Mouse (Mus musculus): ENCODE results near the gene Il17ra. TPM values are rescaled to one million over a fixed set of nuclear protein-coding genes. Genes with fewer than 3 reads are reported as not detected.
A peak's percentile ranks its signal among the peaks of the same experiment; 100 is the strongest.

Gene Il17ra
- polyA plus RNA-seq (2015; fragmentation: Nextera tagmentation; extraction: Ambion mirVana) = 6.4 and 7.2 TPM in 2 replicates

- peak within 1 kb of the TSS; percentile 24; the same call in 1 of the 2 replicates for H3K27ac ChIP-seq
- H3K9ac ChIP-seq = peak within 1 kb of the TSS; percentile 56
- H3K4me1 ChIP-seq = peaks cover 19% of the 10 kb centered on the region
- no peaks in the 10 kb centered on the region for H3K9me3 ChIP-seq
- under 1% methylated on average over 88 of the region's 90 CpGs for WGBS
- ATAC-seq (ENCODE audit: borderline replicate concordance, extremely low read depth, low FRiP score, low TSS enrichment) = peak; percentile 90
- peaks cover 31% of the 10 kb centered on the region for H3K27me3 ChIP-seq
- H3K4me3 ChIP-seq = peak within 1 kb of the TSS; percentile 66
- H3K36me3 ChIP-seq = no peaks in the 10 kb centered on the region
- peak within 1 kb of the TSS; percentile 91 for H3K4me2 ChIP-seq
Observed at GRCm38 (mm10) chr6:120463086-120463871, at the start of gene Il17ra. Gene Il17ra, plus strand, starts transcription at chr6:120463247.

GRCm38 (mm10) chr6:120438161-120438560 is 24.9 kb upstream of the Il17ra start:
- 93% methylated on average over 3 of the region's 3 CpGs for WGBS
- no peaks in the 10 kb centered on the region for H3K27me3 ChIP-seq
- H3K27ac ChIP-seq = no peak overlapping the region
- H3K4me2 ChIP-seq = no peak overlapping the region
- no peak overlapping the region for H3K4me3 ChIP-seq
- no peak overlapping the region for H3K9ac ChIP-seq
- H3K9me3 ChIP-seq = no peaks in the 10 kb centered on the region
- no peak for ATAC-seq (ENCODE audit: borderline replicate concordance, extremely low read depth, low FRiP score, low TSS enrichment)
- peaks cover 53% of the 10 kb centered on the region for H3K36me3 ChIP-seq
- H3K4me1 ChIP-seq = no peaks in the 10 kb centered on the region

- Histone ChIP-seq H3K4me2 (no peak overlapping the region), H3K4me3 (no peak overlapping the region), H3K9me3 (no peaks in the 10 kb centered on the region), H3K9ac (no peak overlapping the region), H3K27me3 (no peaks in the 10 kb centered on the region), H3K4me1 (no peaks in the 10 kb centered on the region), H3K27ac (no peak overlapping the region), H3K36me3 (peaks cover 32% of the 10 kb centered on the region)
- ATAC-seq (ENCODE audit: borderline replicate concordance, extremely low read depth, low FRiP score, low TSS enrichment) = no peak
- WGBS = 79% methylated on average over 4 of the region's 4 CpGs
Observed at GRCm38 (mm10) chr6:120442171-120442749, 20.8 kb upstream of the Il17ra start.

- H3K4me2 ChIP-seq = no peak overlapping the region
- H3K9me3 ChIP-seq = no peaks in the 10 kb centered on the region
- no peak for ATAC-seq (ENCODE audit: borderline replicate concordance, extremely low read depth, low FRiP score, low TSS enrichment)
- H3K9ac ChIP-seq = no peak overlapping the region
- peaks cover 22% of the 10 kb centered on the region for H3K36me3 ChIP-seq
- H3K4me3 ChIP-seq = no peak overlapping the region
- 70% methylated on average over 14 of the region's 14 CpGs for WGBS
- no peaks in the 10 kb centered on the region for H3K27me3 ChIP-seq
- H3K4me1 ChIP-seq = no peaks in the 10 kb centered on the region
- H3K27ac ChIP-seq = no peak overlapping the region
Observed at GRCm38 (mm10) chr6:120443363-120444355, 19.4 kb upstream of the Il17ra start.

GRCm38 (mm10) chr6:120450208-120450607 is 12.8 kb upstream of the Il17ra start:
- no peaks in the 10 kb centered on the region for H3K9me3 ChIP-seq
- no peak overlapping the region for H3K27ac ChIP-seq
- H3K27me3 ChIP-seq = no peaks in the 10 kb centered on the region
- no peaks in the 10 kb centered on the region for H3K4me1 ChIP-seq
- H3K36me3 ChIP-seq = no peaks in the 10 kb centered on the region
- ATAC-seq (ENCODE audit: borderline replicate concordance, extremely low read depth, low FRiP score, low TSS enrichment) = no peak
- H3K9ac ChIP-seq = no peak overlapping the region
- H3K4me2 ChIP-seq = no peak overlapping the region
- 80% methylated on average over 3 of the region's 3 CpGs for WGBS
- no peak overlapping the region for H3K4me3 ChIP-seq

- Histone ChIP-seq H3K27ac (no peak overlapping the region), H3K9me3 (no peaks in the 10 kb centered on the region), H3K9ac (no peak overlapping the region), H3K4me2 (no peak overlapping the region), H3K4me3 (no peak overlapping the region), H3K4me1 (no peaks in the 10 kb centered on the region), H3K36me3 (no peaks in the 10 kb centered on the region), H3K27me3 (no peaks in the 10 kb centered on the region)
- 80% methylated on average over 11 of the region's 11 CpGs for WGBS
- ATAC-seq (ENCODE audit: borderline replicate concordance, extremely low read depth, low FRiP score, low TSS enrichment) = no peak
Observed at GRCm38 (mm10) chr6:120452384-120453102, 10.5 kb upstream of the Il17ra start.

GRCm38 (mm10) chr6:120453103-120453445 is 10.0 kb upstream of the Il17ra start:
- Histone ChIP-seq H3K27ac (no peak overlapping the region), H3K36me3 (no peaks in the 10 kb centered on the region), H3K9me3 (no peaks in the 10 kb centered on the region), H3K4me3 (no peak overlapping the region), H3K9ac (no peak overlapping the region), H3K4me1 (no peaks in the 10 kb centered on the region), H3K27me3 (no peaks in the 10 kb centered on the region), H3K4me2 (no peak overlapping the region)
- ATAC-seq (ENCODE audit: borderline replicate concordance, extremely low read depth, low FRiP score, low TSS enrichment) = no peak
- 76% methylated on average over 5 of the region's 5 CpGs for WGBS

- no peak for ATAC-seq (ENCODE audit: borderline replicate concordance, extremely low read depth, low FRiP score, low TSS enrichment)
- no peaks in the 10 kb centered on the region for H3K36me3 ChIP-seq
- H3K27me3 ChIP-seq = no peaks in the 10 kb centered on the region; the same call in 1 of the 2 replicates
- H3K4me2 ChIP-seq = no peak overlapping the region
- H3K4me3 ChIP-seq = no peak overlapping the region
- H3K9me3 ChIP-seq = no peaks in the 10 kb centered on the region
- H3K27ac ChIP-seq = no peak overlapping the region
- 88% methylated on average over 3 of the region's 3 CpGs for WGBS
- no peak overlapping the region for H3K9ac ChIP-seq
- H3K4me1 ChIP-seq = no peaks in the 10 kb centered on the region
Observed at GRCm38 (mm10) chr6:120453556-120453955, 9.5 kb upstream of the Il17ra start.

- H3K4me1 ChIP-seq = no peaks in the 10 kb centered on the region
- H3K9me3 ChIP-seq = no peaks in the 10 kb centered on the region
- WGBS = 38% methylated on average over 11 of the region's 11 CpGs
- H3K4me2 ChIP-seq = no peak overlapping the region
- H3K4me3 ChIP-seq = no peak overlapping the region
- no peak for ATAC-seq (ENCODE audit: borderline replicate concordance, extremely low read depth, low FRiP score, low TSS enrichment)
- H3K27ac ChIP-seq = no peak overlapping the region
- H3K9ac ChIP-seq = no peak overlapping the region
- H3K27me3 ChIP-seq = no peaks in the 10 kb centered on the region; the same call in 1 of the 2 replicates
- no peaks in the 10 kb centered on the region for H3K36me3 ChIP-seq
Observed at GRCm38 (mm10) chr6:120454627-120455077, 8.4 kb upstream of the Il17ra start.

- no peak for ATAC-seq (ENCODE audit: borderline replicate concordance, extremely low read depth, low FRiP score, low TSS enrichment)
- H3K4me2 ChIP-seq = no peak overlapping the region
- H3K9me3 ChIP-seq = no peaks in the 10 kb centered on the region
- H3K4me1 ChIP-seq = no peaks in the 10 kb centered on the region
- H3K4me3 ChIP-seq = no peak overlapping the region
- H3K27ac ChIP-seq = no peak overlapping the region
- peaks cover 11% of the 10 kb centered on the region for H3K27me3 ChIP-seq
- H3K36me3 ChIP-seq = no peaks in the 10 kb centered on the region
- H3K9ac ChIP-seq = no peak overlapping the region
- 64% methylated on average over 7 of the region's 7 CpGs for WGBS
Observed at GRCm38 (mm10) chr6:120457074-120457473, 6.0 kb upstream of the Il17ra start.

- Histone ChIP-seq H3K27ac (no peak overlapping the region), H3K4me3 (no peak overlapping the region), H3K27me3 (peaks cover 15% of the 10 kb centered on the region), H3K4me1 (no peaks in the 10 kb centered on the region), H3K9ac (no peak overlapping the region), H3K36me3 (no peaks in the 10 kb centered on the region), H3K9me3 (no peaks in the 10 kb centered on the region), H3K4me2 (no peak overlapping the region)
- no peak for ATAC-seq (ENCODE audit: borderline replicate concordance, extremely low read depth, low FRiP score, low TSS enrichment)
- 85% methylated on average over 5 of the region's 5 CpGs for WGBS
Observed at GRCm38 (mm10) chr6:120457751-120458150, 5.3 kb upstream of the Il17ra start.
